9 mouse cellular contexts compared by ENCODE assay signal in genomic region chr4:3067666-3068065, GRCm38 (mm10).
DNase-seq lines count a peak whose midpoint lies in the region; ATAC-seq and TF ChIP-seq lines count a peak whose summit lies in the region.
"Had no signal": no experiment of that assay in that cellular context is flagged by ENCODE, and none has a peak within 500 bp of the region (broad histone marks: within the 10 kb centered on the region; RNA-seq: fewer than 3 reads in every experiment).

No protein-coding gene starts in this region.

- peak; percentile 8 to 39 for DNase-seq in adrenal gland, adult (ENCODE audit: inconsistent age in 2 of 2, low spot score in 1 of 2)
- no peak for DNase-seq in adrenal gland, postnatal 25 days
- peak; percentile 19 to 24 for DNase-seq in right cerebral cortex, postnatal 10 days (ENCODE audit: low spot score in 2 of 2)
- no peak for DNase-seq in right cerebral cortex, postnatal 4 days
- DNase-seq in hindbrain, postnatal 0 days (ENCODE audit: low spot score), result no peak
- DNase-seq in testis, postnatal 10 days (ENCODE audit: low spot score), result peak; percentile 53

- H3K9me3 ChIP-seq in hindbrain, postnatal 0 days (ENCODE audit: low read length), result peaks cover 80% of the 10 kb centered on the region

- WGBS in hindbrain, postnatal 0 days, result 34% methylated on average over 2 of the region's 2 CpGs

- ATAC-seq in hindbrain, postnatal 0 days, result peak; percentile 55
- ATAC-seq in megakaryocyte, adult 5-6 weeks (ENCODE audit: poor library complexity, severe bottlenecking), result peak; percentile 8; the same call in 1 of the 2 replicates
- no peak for ATAC-seq in activated CD4-positive, CD25-positive, alpha-beta regulatory T cell, adult 4 months

- no peaks in the 10 kb centered on the region for H3K36me3 ChIP-seq in hindbrain, postnatal 0 days (ENCODE audit: insufficient read depth, low read length)

- H3K9ac ChIP-seq in hindbrain, postnatal 0 days (replicated peaks; ENCODE audit: low read length), result no peak overlapping the region

- no peak overlapping the region for H3K27ac ChIP-seq in hindbrain, postnatal 0 days
- H3K27ac ChIP-seq: left cerebral cortex, adult 2 months had no signal

- H3K4me3 ChIP-seq in hindbrain, postnatal 0 days (ENCODE audit: low read length), result no peak overlapping the region
- H3K4me3 ChIP-seq: left cerebral cortex, adult 2 months had no signal

- no peaks in the 10 kb centered on the region for H3K27me3 ChIP-seq in hindbrain, postnatal 0 days (ENCODE audit: insufficient read depth, low read length)

- no peaks in the 10 kb centered on the region for H3K4me1 ChIP-seq in hindbrain, postnatal 0 days (ENCODE audit: insufficient read depth, low read length)

- no peak overlapping the region for H3K4me2 ChIP-seq in hindbrain, postnatal 0 days (ENCODE audit: low read depth, low read length)

- TF ChIP-seq CTCF in hindbrain, postnatal 0 days (IDR thresholded peaks at IDR 0.05; ENCODE audit: low read depth), result no peak

Comparison
In these comparisons a context has a peak if more than half of its experiments do, and no peak if none do; other contexts are left out.
1. DNase-seq: peak in adrenal gland, adult (2 of 2), right cerebral cortex, postnatal 10 days (2 of 2) and testis, postnatal 10 days (single experiment); none in adrenal gland, postnatal 25 days (single experiment), right cerebral cortex, postnatal 4 days (single experiment) and hindbrain, postnatal 0 days (single experiment).